Mouse (Mus musculus): ENCODE results near the gene Use1. TPM values are rescaled to one million over a fixed set of nuclear protein-coding genes. Genes with fewer than 3 reads are reported as not detected.

The Use1 gene
- polyA plus RNA-seq, 1 experiment from 2014 or later: 103 TPM

- peak overlapping the region; percentile 99 for H3K27ac ChIP-seq
- no peaks in the 10 kb centered on the region for H3K27me3 ChIP-seq
- under 1% methylated on average over 72 of the region's 72 CpGs for WGBS
- no peak for ATAC-seq (replicated peaks; ENCODE audit: low FRiP score)
- peak overlapping the region; percentile 90 for H3K4me2 ChIP-seq
- H3K4me3 ChIP-seq (replicated peaks): peak overlapping the region; percentile 88
- H3K36me3 ChIP-seq: peaks cover 30% of the 10 kb centered on the region
- H3K9me3 ChIP-seq (replicated peaks): no peaks in the 10 kb centered on the region
- H3K4me1 ChIP-seq: peaks cover 71% of the 10 kb centered on the region
- H3K9ac ChIP-seq: peak overlapping the region; percentile 91
These were observed 13.8 kb downstream of the Use1 start for GRCm38 (mm10) chr8:71380178-71381171.

GRCm38 (mm10) chr8:71381421-71381970 lies 14.8 kb downstream of the Use1 start, which contains the start of gene Nr2f6:
TSS of gene Nr2f6 (minus strand) at chr8:71381960.
- no peaks in the 10 kb centered on the region for H3K9me3 ChIP-seq (replicated peaks)
- no peaks in the 10 kb centered on the region for H3K27me3 ChIP-seq
- peak within 1 kb of the TSS; percentile 90 for H3K4me2 ChIP-seq
- WGBS: 2% methylated on average over 47 of the region's 89 CpGs
- ATAC-seq (replicated peaks; ENCODE audit: low FRiP score): peak; percentile 12
- peak within 1 kb of the TSS; percentile 91 for H3K9ac ChIP-seq
- peak within 1 kb of the TSS; percentile 99 for H3K27ac ChIP-seq
- peak within 1 kb of the TSS; percentile 88 for H3K4me3 ChIP-seq (replicated peaks)
- peaks cover 20% of the 10 kb centered on the region for H3K36me3 ChIP-seq
- H3K4me1 ChIP-seq: peaks cover 61% of the 10 kb centered on the region

GRCm38 (mm10) chr8:71381971-71382961 lies 15.6 kb downstream of the Use1 start:
- no peaks in the 10 kb centered on the region for H3K9me3 ChIP-seq (replicated peaks)
- under 1% methylated on average over 65 of the region's 80 CpGs for WGBS
- peak; percentile 87 for ATAC-seq (replicated peaks; ENCODE audit: low FRiP score)
- H3K27me3 ChIP-seq: no peaks in the 10 kb centered on the region
- H3K4me3 ChIP-seq (replicated peaks): peak overlapping the region; percentile 88
- peak overlapping the region; percentile 99 for H3K27ac ChIP-seq
- H3K36me3 ChIP-seq: peaks cover 12% of the 10 kb centered on the region
- H3K4me2 ChIP-seq: peak overlapping the region; percentile 90
- peaks cover 53% of the 10 kb centered on the region for H3K4me1 ChIP-seq
- peak overlapping the region; percentile 91 for H3K9ac ChIP-seq

- ATAC-seq (replicated peaks; ENCODE audit: low FRiP score): no peak
- H3K36me3 ChIP-seq: peaks cover under 1% of the 10 kb centered on the region
- H3K27me3 ChIP-seq: no peaks in the 10 kb centered on the region
- H3K9me3 ChIP-seq (replicated peaks): no peaks in the 10 kb centered on the region
- peaks cover 42% of the 10 kb centered on the region for H3K4me1 ChIP-seq
- 19% methylated on average over 12 of the region's 12 CpGs for WGBS
- no peak overlapping the region for H3K9ac ChIP-seq
- peak overlapping the region; percentile 99 for H3K27ac ChIP-seq
- peak overlapping the region; percentile 90; the same call in 1 of the 2 replicates for H3K4me2 ChIP-seq
- no peak overlapping the region for H3K4me3 ChIP-seq (replicated peaks)
These were observed 16.7 kb downstream of the Use1 start for GRCm38 (mm10) chr8:71383396-71383795.

GRCm38 (mm10) chr8:71383860-71384259 lies 17.2 kb downstream of the Use1 start:
- H3K9me3 ChIP-seq (replicated peaks): no peaks in the 10 kb centered on the region
- H3K36me3 ChIP-seq: no peaks in the 10 kb centered on the region
- H3K9ac ChIP-seq: no peak overlapping the region
- no peaks in the 10 kb centered on the region for H3K27me3 ChIP-seq
- WGBS: 44% methylated on average over 3 of the region's 3 CpGs
- peak overlapping the region; percentile 99 for H3K27ac ChIP-seq
- no peak for ATAC-seq (replicated peaks; ENCODE audit: low FRiP score)
- peaks cover 37% of the 10 kb centered on the region for H3K4me1 ChIP-seq
- H3K4me3 ChIP-seq (replicated peaks): no peak overlapping the region
- no peak overlapping the region for H3K4me2 ChIP-seq

GRCm38 (mm10) chr8:71385212-71385835 lies 18.7 kb downstream of the Use1 start:
- Histone ChIP-seq H3K4me1 (peaks cover 22% of the 10 kb centered on the region), H3K4me2 (no peak overlapping the region), H3K27ac (no peak overlapping the region), H3K9me3 (replicated peaks) (no peaks in the 10 kb centered on the region), H3K4me3 (replicated peaks) (no peak overlapping the region), H3K27me3 (no peaks in the 10 kb centered on the region), H3K36me3 (no peaks in the 10 kb centered on the region), H3K9ac (no peak overlapping the region)
- WGBS: 65% methylated on average over 12 of the region's 12 CpGs
- no peak for ATAC-seq (replicated peaks; ENCODE audit: low FRiP score)

- Histone ChIP-seq H3K4me2 (no peak overlapping the region), H3K9me3 (replicated peaks) (no peaks in the 10 kb centered on the region), H3K36me3 (no peaks in the 10 kb centered on the region), H3K9ac (no peak overlapping the region), H3K27ac (no peak overlapping the region), H3K4me3 (replicated peaks) (no peak overlapping the region), H3K4me1 (peaks cover 16% of the 10 kb centered on the region), H3K27me3 (no peaks in the 10 kb centered on the region)
- WGBS: 76% methylated on average over 1 of the region's 1 CpGs
- ATAC-seq (replicated peaks; ENCODE audit: low FRiP score): no peak
These were observed 21.6 kb downstream of the Use1 start for GRCm38 (mm10) chr8:71388267-71388666.

GRCm38 (mm10) chr8:71391696-71392095 lies 25.0 kb downstream of the Use1 start:
- H3K4me1 ChIP-seq: peaks cover 17% of the 10 kb centered on the region
- H3K27ac ChIP-seq: no peak overlapping the region
- no peaks in the 10 kb centered on the region for H3K9me3 ChIP-seq (replicated peaks)
- ATAC-seq (replicated peaks; ENCODE audit: low FRiP score): no peak
- no peak overlapping the region for H3K9ac ChIP-seq
- no peaks in the 10 kb centered on the region for H3K36me3 ChIP-seq
- 94% methylated on average over 2 of the region's 2 CpGs for WGBS
- H3K27me3 ChIP-seq: no peaks in the 10 kb centered on the region
- no peak overlapping the region for H3K4me2 ChIP-seq
- no peak overlapping the region for H3K4me3 ChIP-seq (replicated peaks)

- Histone ChIP-seq H3K27me3 (no peaks in the 10 kb centered on the region), H3K36me3 (no peaks in the 10 kb centered on the region), H3K4me2 (no peak overlapping the region), H3K27ac (no peak overlapping the region), H3K4me1 (peaks cover 19% of the 10 kb centered on the region), H3K9me3 (replicated peaks) (no peaks in the 10 kb centered on the region), H3K9ac (no peak overlapping the region), H3K4me3 (replicated peaks) (no peak overlapping the region)
- WGBS: 79% methylated on average over 5 of the region's 5 CpGs
- ATAC-seq (replicated peaks; ENCODE audit: low FRiP score): no peak
These were observed 25.7 kb downstream of the Use1 start for GRCm38 (mm10) chr8:71392391-71392790.

GRCm38 (mm10) chr8:71392871-71393270 lies 26.2 kb downstream of the Use1 start:
- Histone ChIP-seq H3K36me3 (no peaks in the 10 kb centered on the region), H3K4me1 (peaks cover 24% of the 10 kb centered on the region), H3K9ac (no peak overlapping the region), H3K27me3 (no peaks in the 10 kb centered on the region), H3K27ac (no peak overlapping the region), H3K4me3 (replicated peaks) (peak overlapping the region; percentile 24), H3K4me2 (peak overlapping the region; percentile 43), H3K9me3 (replicated peaks) (no peaks in the 10 kb centered on the region)
- 15% methylated on average over 3 of the region's 3 CpGs for WGBS
- ATAC-seq (replicated peaks; ENCODE audit: low FRiP score): no peak

- no peak for ATAC-seq (replicated peaks; ENCODE audit: low FRiP score)
- H3K4me3 ChIP-seq (replicated peaks): peak overlapping the region; percentile 27
- H3K36me3 ChIP-seq: peaks cover 14% of the 10 kb centered on the region
- H3K27me3 ChIP-seq: no peaks in the 10 kb centered on the region
- H3K9ac ChIP-seq: peak overlapping the region; percentile 12; the same call in 1 of the 2 replicates
- H3K9me3 ChIP-seq (replicated peaks): no peaks in the 10 kb centered on the region
- WGBS: 81% methylated on average over 7 of the region's 7 CpGs
- H3K4me1 ChIP-seq: peaks cover 25% of the 10 kb centered on the region
- H3K4me2 ChIP-seq: peak overlapping the region; percentile 42
- H3K27ac ChIP-seq: peak overlapping the region; percentile 84; the same call in 1 of the 2 replicates
These were observed 27.8 kb downstream of the Use1 start for GRCm38 (mm10) chr8:71394481-71394880.
